Mouse (Mus musculus): ENCODE results near the gene Spata32. TPM values are rescaled to one million over a fixed set of nuclear protein-coding genes. Genes with fewer than 3 reads are reported as not detected.
A peak's percentile ranks its signal among the peaks of the same experiment; 100 is the strongest.

Gene Spata32
- polyA plus RNA-seq, 1 experiment from 2014 or later, result not detected

GRCm38 (mm10) chr11:103261671-103262411, 43.6 kb upstream of the Spata32 start:
- ATAC-seq (ENCODE audit: insufficient read depth, low FRiP score), result no peak
- H3K9ac ChIP-seq (ENCODE audit: low read length), result peak overlapping the region; percentile 60; the same call in 1 of the 2 replicates
- peaks cover 42% of the 10 kb centered on the region for H3K4me1 ChIP-seq (ENCODE audit: control insufficient read depth, insufficient read depth, low read length)
- H3K4me3 ChIP-seq (replicated peaks; ENCODE audit: low read length), result no peak overlapping the region
- H3K4me2 ChIP-seq (ENCODE audit: low read depth, low read length), result peak overlapping the region; percentile 45; the same call in 1 of the 2 replicates
- WGBS, result 80% methylated on average over 7 of the region's 7 CpGs
- H3K9me3 ChIP-seq (replicated peaks; ENCODE audit: control insufficient read depth, low read length), result no peaks in the 10 kb centered on the region
- H3K36me3 ChIP-seq (ENCODE audit: control insufficient read depth, insufficient read depth, low read length), result no peaks in the 10 kb centered on the region
- H3K27ac ChIP-seq (ENCODE audit: low read length), result peak overlapping the region; percentile 91
- H3K27me3 ChIP-seq (ENCODE audit: control insufficient read depth, insufficient read depth, low read length), result no peaks in the 10 kb centered on the region

- no peak overlapping the region for H3K9ac ChIP-seq (ENCODE audit: low read length)
- H3K4me1 ChIP-seq (ENCODE audit: control insufficient read depth, insufficient read depth, low read length), result peaks cover 31% of the 10 kb centered on the region
- peak; percentile 59; the same call in 1 of the 2 replicates for ATAC-seq (ENCODE audit: insufficient read depth, low FRiP score)
- no peaks in the 10 kb centered on the region for H3K36me3 ChIP-seq (ENCODE audit: control insufficient read depth, insufficient read depth, low read length)
- H3K27me3 ChIP-seq (ENCODE audit: control insufficient read depth, insufficient read depth, low read length), result no peaks in the 10 kb centered on the region
- H3K4me2 ChIP-seq (ENCODE audit: low read depth, low read length), result no peak overlapping the region
- H3K9me3 ChIP-seq (replicated peaks; ENCODE audit: control insufficient read depth, low read length), result no peaks in the 10 kb centered on the region
- WGBS, result 67% methylated on average over 12 of the region's 12 CpGs
- no peak overlapping the region for H3K4me3 ChIP-seq (replicated peaks; ENCODE audit: low read length)
- peak overlapping the region; percentile 46; the same call in 1 of the 2 replicates for H3K27ac ChIP-seq (ENCODE audit: low read length)
Measured at GRCm38 (mm10) chr11:103260515-103261192, 42.4 kb upstream of the Spata32 start.

GRCm38 (mm10) chr11:103260034-103260433, 41.8 kb upstream of the Spata32 start:
- H3K4me3 ChIP-seq (replicated peaks; ENCODE audit: low read length), result no peak overlapping the region
- no peaks in the 10 kb centered on the region for H3K9me3 ChIP-seq (replicated peaks; ENCODE audit: control insufficient read depth, low read length)
- H3K27me3 ChIP-seq (ENCODE audit: control insufficient read depth, insufficient read depth, low read length), result no peaks in the 10 kb centered on the region
- no peak overlapping the region for H3K4me2 ChIP-seq (ENCODE audit: low read depth, low read length)
- H3K27ac ChIP-seq (ENCODE audit: low read length), result peak overlapping the region; percentile 11; the same call in 1 of the 2 replicates
- ATAC-seq (ENCODE audit: insufficient read depth, low FRiP score), result no peak
- peaks cover 31% of the 10 kb centered on the region for H3K4me1 ChIP-seq (ENCODE audit: control insufficient read depth, insufficient read depth, low read length)
- no peak overlapping the region for H3K9ac ChIP-seq (ENCODE audit: low read length)
- 90% methylated on average over 5 of the region's 5 CpGs for WGBS
- H3K36me3 ChIP-seq (ENCODE audit: control insufficient read depth, insufficient read depth, low read length), result no peaks in the 10 kb centered on the region

GRCm38 (mm10) chr11:103257938-103258481, 39.8 kb upstream of the Spata32 start:
- Histone ChIP-seq H3K4me1 (ENCODE audit: control insufficient read depth, insufficient read depth, low read length) (peaks cover 27% of the 10 kb centered on the region), H3K4me2 (ENCODE audit: low read depth, low read length) (no peak overlapping the region), H3K9ac (ENCODE audit: low read length) (no peak overlapping the region), H3K27ac (ENCODE audit: low read length) (no peak overlapping the region), H3K4me3 (replicated peaks; ENCODE audit: low read length) (no peak overlapping the region), H3K36me3 (ENCODE audit: control insufficient read depth, insufficient read depth, low read length) (no peaks in the 10 kb centered on the region), H3K27me3 (ENCODE audit: control insufficient read depth, insufficient read depth, low read length) (no peaks in the 10 kb centered on the region), H3K9me3 (replicated peaks; ENCODE audit: control insufficient read depth, low read length) (no peaks in the 10 kb centered on the region)
- 78% methylated on average over 4 of the region's 4 CpGs for WGBS
- no peak for ATAC-seq (ENCODE audit: insufficient read depth, low FRiP score)

GRCm38 (mm10) chr11:103253605-103254004, 35.4 kb upstream of the Spata32 start:
- Histone ChIP-seq H3K9ac (ENCODE audit: low read length) (no peak overlapping the region), H3K4me2 (ENCODE audit: low read depth, low read length) (no peak overlapping the region), H3K9me3 (replicated peaks; ENCODE audit: control insufficient read depth, low read length) (no peaks in the 10 kb centered on the region), H3K4me3 (replicated peaks; ENCODE audit: low read length) (no peak overlapping the region), H3K27ac (ENCODE audit: low read length) (no peak overlapping the region; the same call in 1 of the 2 replicates), H3K4me1 (ENCODE audit: control insufficient read depth, insufficient read depth, low read length) (peaks cover 17% of the 10 kb centered on the region), H3K27me3 (ENCODE audit: control insufficient read depth, insufficient read depth, low read length) (no peaks in the 10 kb centered on the region), H3K36me3 (ENCODE audit: control insufficient read depth, insufficient read depth, low read length) (no peaks in the 10 kb centered on the region)
- 84% methylated on average over 5 of the region's 5 CpGs for WGBS
- ATAC-seq (ENCODE audit: insufficient read depth, low FRiP score), result 0 out of 2 replicates have a peak, but pooled peaks have one; percentile 6

- Histone ChIP-seq H3K27ac (ENCODE audit: low read length) (no peak overlapping the region), H3K9ac (ENCODE audit: low read length) (no peak overlapping the region), H3K4me2 (ENCODE audit: low read depth, low read length) (no peak overlapping the region), H3K4me3 (replicated peaks; ENCODE audit: low read length) (no peak overlapping the region), H3K4me1 (ENCODE audit: control insufficient read depth, insufficient read depth, low read length) (peaks cover 29% of the 10 kb centered on the region), H3K27me3 (ENCODE audit: control insufficient read depth, insufficient read depth, low read length) (no peaks in the 10 kb centered on the region), H3K36me3 (ENCODE audit: control insufficient read depth, insufficient read depth, low read length) (no peaks in the 10 kb centered on the region), H3K9me3 (replicated peaks; ENCODE audit: control insufficient read depth, low read length) (no peaks in the 10 kb centered on the region)
- no peak for ATAC-seq (ENCODE audit: insufficient read depth, low FRiP score)
- WGBS, result 74% methylated on average over 5 of the region's 5 CpGs
Measured at GRCm38 (mm10) chr11:103252380-103252779, 34.1 kb upstream of the Spata32 start.

GRCm38 (mm10) chr11:103250324-103250723, 32.1 kb upstream of the Spata32 start:
- H3K9me3 ChIP-seq (replicated peaks; ENCODE audit: control insufficient read depth, low read length), result no peaks in the 10 kb centered on the region
- peaks cover 45% of the 10 kb centered on the region for H3K4me1 ChIP-seq (ENCODE audit: control insufficient read depth, insufficient read depth, low read length)
- 78% methylated on average over 3 of the region's 3 CpGs for WGBS
- no peak overlapping the region for H3K9ac ChIP-seq (ENCODE audit: low read length)
- no peaks in the 10 kb centered on the region for H3K36me3 ChIP-seq (ENCODE audit: control insufficient read depth, insufficient read depth, low read length)
- no peaks in the 10 kb centered on the region for H3K27me3 ChIP-seq (ENCODE audit: control insufficient read depth, insufficient read depth, low read length)
- H3K4me3 ChIP-seq (replicated peaks; ENCODE audit: low read length), result no peak overlapping the region
- H3K27ac ChIP-seq (ENCODE audit: low read length), result no peak overlapping the region
- ATAC-seq (ENCODE audit: insufficient read depth, low FRiP score), result no peak
- no peak overlapping the region for H3K4me2 ChIP-seq (ENCODE audit: low read depth, low read length)

- 58% methylated on average over 6 of the region's 6 CpGs for WGBS
- H3K4me2 ChIP-seq (ENCODE audit: low read depth, low read length), result no peak overlapping the region
- H3K4me3 ChIP-seq (replicated peaks; ENCODE audit: low read length), result no peak overlapping the region
- H3K36me3 ChIP-seq (ENCODE audit: control insufficient read depth, insufficient read depth, low read length), result no peaks in the 10 kb centered on the region
- no peak for ATAC-seq (ENCODE audit: insufficient read depth, low FRiP score)
- H3K27me3 ChIP-seq (ENCODE audit: control insufficient read depth, insufficient read depth, low read length), result no peaks in the 10 kb centered on the region
- H3K9me3 ChIP-seq (replicated peaks; ENCODE audit: control insufficient read depth, low read length), result no peaks in the 10 kb centered on the region
- H3K27ac ChIP-seq (ENCODE audit: low read length), result peak overlapping the region; percentile 17
- H3K4me1 ChIP-seq (ENCODE audit: control insufficient read depth, insufficient read depth, low read length), result peaks cover 48% of the 10 kb centered on the region
- peak overlapping the region; percentile 39; the same call in 1 of the 2 replicates for H3K9ac ChIP-seq (ENCODE audit: low read length)
Measured at GRCm38 (mm10) chr11:103249509-103249908, 31.3 kb upstream of the Spata32 start.

- no peak for ATAC-seq (ENCODE audit: insufficient read depth, low FRiP score)
- peaks cover 48% of the 10 kb centered on the region for H3K4me1 ChIP-seq (ENCODE audit: control insufficient read depth, insufficient read depth, low read length)
- peak overlapping the region; percentile 17; the same call in 1 of the 2 replicates for H3K27ac ChIP-seq (ENCODE audit: low read length)
- no peaks in the 10 kb centered on the region for H3K9me3 ChIP-seq (replicated peaks; ENCODE audit: control insufficient read depth, low read length)
- H3K4me2 ChIP-seq (ENCODE audit: low read depth, low read length), result no peak overlapping the region
- H3K27me3 ChIP-seq (ENCODE audit: control insufficient read depth, insufficient read depth, low read length), result no peaks in the 10 kb centered on the region
- H3K36me3 ChIP-seq (ENCODE audit: control insufficient read depth, insufficient read depth, low read length), result no peaks in the 10 kb centered on the region
- no peak overlapping the region for H3K4me3 ChIP-seq (replicated peaks; ENCODE audit: low read length)
- no peak overlapping the region for H3K9ac ChIP-seq (ENCODE audit: low read length)
- 57% methylated on average over 5 of the region's 5 CpGs for WGBS
Measured at GRCm38 (mm10) chr11:103248837-103249236, 30.6 kb upstream of the Spata32 start.
